Mouse (Mus musculus) megakaryocyte, embryonic 14.5 days (primary cell): ENCODE results near the gene Sp6.

Source experiments
- FLI1 ChIP-seq: IDR thresholded peaks from 2 replicates; pipeline ENCODE4 v1.6.1; 2012; ENCODE audit warnings: low read length, inconsistent platforms, mixed read lengths
- GATA1 ChIP-seq: IDR thresholded peaks from 3 replicates; pipeline ENCODE4 v1.6.1; 2012; ENCODE audit warnings: mixed read lengths, low read length, inconsistent platforms, borderline replicate concordance

DNA sequence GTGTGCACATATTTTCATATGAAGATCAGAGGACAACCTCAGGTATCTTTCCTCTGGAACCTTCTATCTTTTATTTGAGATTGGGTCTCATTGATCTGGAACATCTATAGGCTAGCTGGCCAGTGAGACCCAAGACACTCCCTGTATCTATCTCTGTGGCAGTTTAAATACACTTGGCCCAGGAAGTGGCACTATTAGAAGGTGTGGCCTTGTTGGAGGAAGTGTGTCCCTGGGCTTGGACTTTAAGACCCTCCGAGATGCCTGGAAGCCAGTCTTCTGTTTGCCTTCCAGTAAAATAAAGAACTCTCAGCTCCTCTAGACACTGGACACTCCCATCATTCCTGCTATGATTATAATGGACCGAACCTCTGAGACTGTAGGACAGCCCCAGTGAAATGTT lies 56.6 kb downstream of the Sp6 start:
- TF ChIP-seq FLI1 (no peak), GATA1 (no peak)
